ENCODE assay signal across 10 mouse cellular contexts in the genomic region with DNA sequence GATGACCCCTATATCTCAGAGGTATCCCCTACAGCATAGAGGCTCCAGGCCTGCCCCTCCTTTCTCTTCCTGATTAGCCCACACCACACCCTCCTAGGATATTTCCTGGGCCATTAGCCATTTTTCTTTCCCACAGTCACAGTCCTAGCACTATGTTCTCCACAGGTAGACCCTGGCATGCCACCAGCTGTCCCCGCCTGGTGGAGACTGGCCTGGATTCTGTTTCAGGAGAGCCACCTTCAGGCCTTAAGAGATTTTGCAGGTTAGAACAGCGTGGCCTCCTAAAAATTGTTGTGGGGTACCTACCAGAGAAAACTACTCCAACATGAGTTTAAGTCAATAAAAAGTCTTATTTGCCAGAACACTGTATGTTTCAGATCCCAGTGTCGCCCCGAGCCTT. TPM values are rescaled to one million over a fixed set of nuclear protein-coding genes. Genes with fewer than 3 reads are reported as not detected.
DNase-seq lines count a peak whose midpoint lies in the region; ATAC-seq and TF ChIP-seq lines count a peak whose summit lies in the region.
"Had no signal": no experiment of that assay in that cellular context is flagged by ENCODE, and none has a peak within 500 bp of the region (broad histone marks: within the 10 kb centered on the region; RNA-seq: fewer than 3 reads in every experiment).

No protein-coding gene starts in this region.

- ATAC-seq in liver, embryonic 16.5 days (ENCODE audit: low read depth): 0 out of 2 replicates have a peak, but pooled peaks have one; percentile 22
- no peak for ATAC-seq in liver, embryonic 12.5 days
- peak; percentile 16; the same call in 1 of the 2 replicates for ATAC-seq in intestine, postnatal 0 days
- ATAC-seq: midbrain, embryonic 16.5 days had no signal

- H3K4me3 ChIP-seq in liver, embryonic 16.5 days (ENCODE audit: low read depth, low read length): no peak overlapping the region
- H3K4me3 ChIP-seq in liver, embryonic 12.5 days: no peak overlapping the region
- H3K4me3 ChIP-seq in intestine, postnatal 0 days (ENCODE audit: low read depth, low read length): no peak overlapping the region

- no peak overlapping the region for H3K4me2 ChIP-seq in liver, embryonic 16.5 days (ENCODE audit: low read depth, low read length)
- no peak overlapping the region for H3K4me2 ChIP-seq in liver, embryonic 12.5 days
- H3K4me2 ChIP-seq in intestine, postnatal 0 days (replicated peaks; ENCODE audit: low read depth): 0 out of 2 replicates have a peak overlapping the region, but pooled peaks have one; percentile 35

- H3K36me3 ChIP-seq in liver, embryonic 16.5 days (ENCODE audit: control insufficient read depth, insufficient read depth): no peaks in the 10 kb centered on the region
- H3K36me3 ChIP-seq in liver, embryonic 12.5 days: no peaks in the 10 kb centered on the region
- no peaks in the 10 kb centered on the region for H3K36me3 ChIP-seq in intestine, postnatal 0 days (ENCODE audit: control insufficient read depth, insufficient read depth)

- H3K9me3 ChIP-seq in liver, embryonic 16.5 days (replicated peaks; ENCODE audit: control insufficient read depth, low read length): no peaks in the 10 kb centered on the region
- H3K9me3 ChIP-seq in liver, embryonic 12.5 days (replicated peaks): no peaks in the 10 kb centered on the region
- no peaks in the 10 kb centered on the region for H3K9me3 ChIP-seq in intestine, postnatal 0 days (ENCODE audit: control insufficient read depth)

- TF ChIP-seq CTCF in intestine, postnatal 0 days (IDR thresholded peaks at IDR 0.05; ENCODE audit: low read depth): peak; percentile 70

- DNase-seq in adrenal gland, adult 2 months: peak; percentile 14
- DNase-seq in adrenal gland, adult 18-20 months (ENCODE audit: low spot score in 2 of 2): no peak
- peak; percentile 52 to 69 for DNase-seq in lung, postnatal 4 days
- DNase-seq in Muller cell, postnatal 12 days (ENCODE audit: inconsistent ontology term): no peak
- DNase-seq in neural tube, embryonic 10.5 days (ENCODE audit: extremely low spot score, low spot score): no peak
- DNase-seq: right cerebral cortex, adult 18-20 months had no signal

- H3K27me3 ChIP-seq in liver, embryonic 16.5 days (ENCODE audit: control insufficient read depth, insufficient read depth, low read depth, low read length): no peaks in the 10 kb centered on the region
- H3K27me3 ChIP-seq in liver, embryonic 12.5 days (replicated peaks): no peaks in the 10 kb centered on the region
- H3K27me3 ChIP-seq in intestine, postnatal 0 days (replicated peaks; ENCODE audit: control insufficient read depth, insufficient read depth, low read length): no peaks in the 10 kb centered on the region

- WGBS in liver, embryonic 16.5 days (ENCODE audit: insufficient replicate concordance): 49% methylated on average over 4 of the region's 4 CpGs
- WGBS in liver, embryonic 12.5 days (ENCODE audit: insufficient replicate concordance): 60% methylated on average over 4 of the region's 4 CpGs
- 29% methylated on average over 4 of the region's 4 CpGs for WGBS in intestine, postnatal 0 days

- peaks cover 17% of the 10 kb centered on the region for H3K4me1 ChIP-seq in liver, embryonic 16.5 days (ENCODE audit: control insufficient read depth, low read depth, low read length)
- H3K4me1 ChIP-seq in liver, embryonic 12.5 days: peaks cover 46% of the 10 kb centered on the region
- peaks cover 4% of the 10 kb centered on the region; the same call in 1 of the 2 replicates for H3K4me1 ChIP-seq in intestine, postnatal 0 days (replicated peaks; ENCODE audit: control insufficient read depth, insufficient read depth, low read length)

- H3K9ac ChIP-seq in liver, embryonic 16.5 days (ENCODE audit: low read depth, low read length): no peak overlapping the region
- H3K9ac ChIP-seq in liver, embryonic 12.5 days: no peak overlapping the region
- no peak overlapping the region; the same call in 1 of the 2 replicates for H3K9ac ChIP-seq in intestine, postnatal 0 days (ENCODE audit: low read depth, low read length)

- no peak overlapping the region for H3K27ac ChIP-seq in liver, embryonic 16.5 days (ENCODE audit: low read length)
- H3K27ac ChIP-seq in liver, embryonic 12.5 days: no peak overlapping the region
- 0 out of 2 replicates have a peak overlapping the region, but pooled peaks have one; percentile 35 for H3K27ac ChIP-seq in intestine, postnatal 0 days (ENCODE audit: low read depth, low read length)

RNA-seq across cellular contexts. Expression of gene Slc25a10, which starts 15.3 kb away (rescaled TPM):
- 100 to 1,000 TPM; 103 to 116 TPM for total RNA-seq in adrenal gland, adult 2 months (2021)
- 400 and 531 TPM in 2 replicates for polyA plus RNA-seq in adrenal gland, adult 2 months (2012; rRNA removed)
- 100 to 1,000 TPM in 1 of 2 experiments, 10 to 100 TPM in 1; 97.2 to 106 TPM for total RNA-seq in adrenal gland, adult 18-20 months (2021)
- 37.0 and 38.9 TPM in 2 replicates for polyA plus RNA-seq in liver, embryonic 16.5 days (2015; fragmentation: Nextera tagmentation; extraction: Ambion mirVana)
- 47.0 and 54.9 TPM in 2 replicates for polyA plus RNA-seq in liver, embryonic 12.5 days (2016; fragmentation: Nextera tagmentation; extraction: Ambion mirVana)
- 139 and 143 TPM in 2 replicates for polyA plus RNA-seq in intestine, postnatal 0 days (2015; fragmentation: Nextera tagmentation; extraction: Ambion mirVana)

RNA-seq across cellular contexts. Expression of gene Mrpl12, which starts 22.5 kb away (rescaled TPM):
- total RNA-seq in adrenal gland, adult 2 months (2021): 100 to 1,000 TPM; 107 to 146 TPM
- 163 and 185 TPM in 2 replicates for polyA plus RNA-seq in adrenal gland, adult 2 months (2012; rRNA removed)
- 100 to 1,000 TPM; 104 to 140 TPM for total RNA-seq in adrenal gland, adult 18-20 months (2021)
- polyA plus RNA-seq in liver, embryonic 16.5 days (2015; fragmentation: Nextera tagmentation; extraction: Ambion mirVana): 81.5 and 83.1 TPM in 2 replicates
- 161 and 166 TPM in 2 replicates for polyA plus RNA-seq in liver, embryonic 12.5 days (2016; fragmentation: Nextera tagmentation; extraction: Ambion mirVana)
- 204 and 208 TPM in 2 replicates for polyA plus RNA-seq in intestine, postnatal 0 days (2015; fragmentation: Nextera tagmentation; extraction: Ambion mirVana)

RNA-seq across cellular contexts. Expression of gene Gcgr, which starts 23.6 kb away (rescaled TPM):
- total RNA-seq in adrenal gland, adult 2 months (2021): 1 to 10 TPM; 1.5 to 1.7 TPM
- 2.1 and 2.5 TPM in 2 replicates for polyA plus RNA-seq in adrenal gland, adult 2 months (2012; rRNA removed)
- 1 to 10 TPM in 1 of 2 experiments, under 1 TPM in 1; 0.96 to 3.0 TPM for total RNA-seq in adrenal gland, adult 18-20 months (2021)
- 18.7 and 20.7 TPM in 2 replicates for polyA plus RNA-seq in liver, embryonic 16.5 days (2015; fragmentation: Nextera tagmentation; extraction: Ambion mirVana)
- polyA plus RNA-seq in liver, embryonic 12.5 days (2016; fragmentation: Nextera tagmentation; extraction: Ambion mirVana): 8.5 and 9.6 TPM in 2 replicates
- 1.0 and 1.6 TPM in 2 replicates for polyA plus RNA-seq in intestine, postnatal 0 days (2015; fragmentation: Nextera tagmentation; extraction: Ambion mirVana)

RNA-seq across cellular contexts. Expression of gene Arl16, which starts 39.5 kb away (rescaled TPM):
- total RNA-seq in adrenal gland, adult 2 months (2021): 10 to 100 TPM; 21.4 to 27.2 TPM
- polyA plus RNA-seq in adrenal gland, adult 2 months (2012; rRNA removed): 23.2 and 27.2 TPM in 2 replicates
- total RNA-seq in adrenal gland, adult 18-20 months (2021): 10 to 100 TPM; 21.5 to 22.3 TPM
- polyA plus RNA-seq in liver, embryonic 16.5 days (2015; fragmentation: Nextera tagmentation; extraction: Ambion mirVana): 12.4 and 12.5 TPM in 2 replicates
- polyA plus RNA-seq in liver, embryonic 12.5 days (2016; fragmentation: Nextera tagmentation; extraction: Ambion mirVana): 22.3 and 24.2 TPM in 2 replicates
- polyA plus RNA-seq in intestine, postnatal 0 days (2015; fragmentation: Nextera tagmentation; extraction: Ambion mirVana): 22.8 and 23.3 TPM in 2 replicates

RNA-seq across cellular contexts. Expression of gene Mcrip1, which starts 42.6 kb away (rescaled TPM):
- 10 to 100 TPM; 56.9 to 65.8 TPM for total RNA-seq in adrenal gland, adult 2 months (2021)
- polyA plus RNA-seq in adrenal gland, adult 2 months (2012; rRNA removed): 136 and 157 TPM in 2 replicates
- 10 to 100 TPM; 46.6 to 57.8 TPM for total RNA-seq in adrenal gland, adult 18-20 months (2021)
- 38.5 and 39.1 TPM in 2 replicates for polyA plus RNA-seq in liver, embryonic 16.5 days (2015; fragmentation: Nextera tagmentation; extraction: Ambion mirVana)
- 60.4 and 61.8 TPM in 2 replicates for polyA plus RNA-seq in liver, embryonic 12.5 days (2016; fragmentation: Nextera tagmentation; extraction: Ambion mirVana)
- 68.7 and 73.4 TPM in 2 replicates for polyA plus RNA-seq in intestine, postnatal 0 days (2015; fragmentation: Nextera tagmentation; extraction: Ambion mirVana)

Comparison
In these comparisons a context has a peak if more than half of its experiments do, and no peak if none do; other contexts are left out.
1. DNase-seq: peak in adrenal gland, adult 2 months (single experiment) and lung, postnatal 4 days (2 of 2); none in adrenal gland, adult 18-20 months (0 of 2), Muller cell, postnatal 12 days (single experiment) and neural tube, embryonic 10.5 days (single experiment).